ENCODE assay signal across 21 mouse cellular contexts in the genomic region with DNA sequence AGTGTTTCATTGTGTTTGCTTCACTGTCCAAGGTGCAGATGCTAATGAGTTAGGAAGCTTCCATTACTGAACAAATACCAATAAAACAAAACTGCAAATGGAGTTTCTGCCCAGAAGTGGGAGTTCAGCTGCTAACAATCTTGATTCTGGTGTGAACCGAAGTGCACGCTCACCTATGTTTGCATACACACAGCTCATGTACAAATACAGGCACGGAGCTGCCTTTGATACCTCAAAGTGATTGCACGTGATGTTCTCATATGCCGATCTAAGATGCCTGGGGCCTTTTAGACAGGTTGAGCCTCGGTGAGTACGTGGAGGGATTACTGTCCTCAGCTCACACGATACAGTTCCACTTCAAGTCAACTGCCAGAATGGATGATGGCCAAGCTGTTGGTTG.
"Had no signal": no experiment of that assay in that cellular context is flagged by ENCODE, and none has a peak within 500 bp of the region (broad histone marks: within the 10 kb centered on the region; RNA-seq: fewer than 3 reads in every experiment).

No protein-coding gene starts in this region.

- H3K4me3 ChIP-seq: limb, embryonic 12.5 days; limb, embryonic 15.5 days; lung, embryonic 15.5 days; megakaryocyte, embryonic 14.5 days; midbrain, embryonic 10.5 days; midbrain, embryonic 13.5 days; myocyte; neural tube, embryonic 13.5 days had no signal

- H3K36me3 ChIP-seq: limb, embryonic 15.5 days; lung, embryonic 15.5 days; midbrain, embryonic 13.5 days; neural tube, embryonic 13.5 days had no signal

- H3K9me3 ChIP-seq: limb, embryonic 12.5 days; limb, embryonic 15.5 days; lung, embryonic 15.5 days; megakaryocyte, embryonic 14.5 days; midbrain, embryonic 10.5 days; midbrain, embryonic 13.5 days; neural tube, embryonic 13.5 days had no signal

- ATAC-seq: midbrain, embryonic 13.5 days; midbrain, embryonic 16.5 days had no signal

- H3K27me3 ChIP-seq: limb, embryonic 12.5 days; limb, embryonic 15.5 days; lung, embryonic 15.5 days; megakaryocyte, embryonic 14.5 days; midbrain, embryonic 13.5 days; neural tube, embryonic 13.5 days had no signal

- DNase-seq: kidney, adult 18-20 months; kidney, adult 9 months; kidney, postnatal 14 days; kidney, postnatal 4 days; left cerebral cortex, postnatal 4 days; lung, adult 18-20 months; lung, postnatal 10 days; lung, postnatal 36 days; retina, postnatal 1 day; thymus, adult 18-20 months; thymus, postnatal 36 days had no signal

- H3K4me1 ChIP-seq: limb, embryonic 12.5 days; limb, embryonic 15.5 days; lung, embryonic 15.5 days; neural tube, embryonic 13.5 days had no signal

- H3K9ac ChIP-seq: limb, embryonic 12.5 days; limb, embryonic 15.5 days; liver, embryonic 14.5 days; lung, embryonic 15.5 days; midbrain, embryonic 13.5 days; neural tube, embryonic 13.5 days had no signal

- H3K27ac ChIP-seq: limb, embryonic 12.5 days; limb, embryonic 15.5 days; liver, embryonic 14.5 days; lung, embryonic 15.5 days; midbrain, embryonic 10.5 days; midbrain, embryonic 13.5 days; neural tube, embryonic 13.5 days had no signal

- H3K4me2 ChIP-seq: limb, embryonic 12.5 days; limb, embryonic 15.5 days; lung, embryonic 15.5 days; midbrain, embryonic 13.5 days; neural tube, embryonic 13.5 days had no signal
